Mouse (Mus musculus): ENCODE measurements around the gene Sh3rf1. TPM values are rescaled to one million over a fixed set of nuclear protein-coding genes. Genes with fewer than 3 reads are reported as not detected.

Gene Sh3rf1
- polyA plus RNA-seq (2015; fragmentation: Nextera tagmentation; extraction: Ambion mirVana), result 7.9 and 8.3 TPM in 2 replicates

DNA sequence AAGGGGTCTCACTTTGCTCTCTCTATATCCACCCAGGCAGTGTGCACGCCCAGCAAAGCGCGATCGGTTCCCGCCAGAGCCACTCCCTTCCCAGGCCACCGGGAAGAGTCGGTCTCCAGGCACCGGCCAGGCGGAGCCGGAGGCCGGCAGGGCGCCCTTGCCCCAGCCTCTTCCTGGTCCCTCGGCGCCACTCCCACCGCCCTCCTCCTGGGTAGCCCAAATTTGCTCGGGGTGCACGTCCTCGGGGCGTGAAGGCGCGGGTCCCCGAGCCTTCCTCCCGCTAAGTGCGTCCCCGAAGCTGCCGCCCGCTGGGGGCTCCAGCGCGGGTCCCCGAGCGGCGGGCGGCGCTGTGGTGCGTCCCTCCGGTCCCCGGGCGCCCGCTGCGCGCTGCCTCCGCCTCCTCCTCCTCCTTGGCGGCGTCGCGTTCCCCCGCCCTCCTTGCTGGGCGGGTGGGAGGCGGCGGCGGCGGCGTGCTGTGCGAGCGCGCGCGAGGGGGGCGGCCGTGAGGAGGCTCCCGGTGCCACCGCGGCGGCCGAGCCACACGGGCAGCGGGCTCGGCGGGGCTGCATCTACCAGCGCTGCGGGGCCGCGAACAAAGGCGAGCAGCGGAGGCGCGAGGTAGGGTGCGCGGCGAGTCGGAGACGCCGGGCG lies at the start of gene Sh3rf1:
TSS of gene Sh3rf1 (plus strand) at position 144 of the 651 bp plus-strand sequence.
- TF ChIP-seq CTCF (IDR thresholded peaks at IDR 0.05; ENCODE audit: low read depth), result peak; percentile 58
- under 1% methylated on average over 71 of the region's 84 CpGs for WGBS
- H3K4me1 ChIP-seq (replicated peaks; ENCODE audit: control insufficient read depth, insufficient read depth, low read length), result no peaks in the 10 kb centered on the region; the same call in none of the 2 replicates
- ATAC-seq, result peak; percentile 89
- peak within 1 kb of the TSS; percentile 82 for H3K27ac ChIP-seq (ENCODE audit: low read depth, low read length)
- H3K4me2 ChIP-seq (replicated peaks; ENCODE audit: low read depth), result peak within 1 kb of the TSS; percentile 92
- H3K9ac ChIP-seq (ENCODE audit: low read depth, low read length), result peak within 1 kb of the TSS; percentile 83
- no peaks in the 10 kb centered on the region for H3K27me3 ChIP-seq (replicated peaks; ENCODE audit: control insufficient read depth, insufficient read depth, low read length)
- peak within 1 kb of the TSS; percentile 86 for H3K4me3 ChIP-seq (ENCODE audit: low read depth, low read length)
- no peaks in the 10 kb centered on the region for H3K9me3 ChIP-seq (ENCODE audit: control insufficient read depth)
- H3K36me3 ChIP-seq (ENCODE audit: control insufficient read depth, insufficient read depth), result 0 out of 2 replicates have a peak, but pooled peaks cover 4% of the 10 kb centered on the region

DNA sequence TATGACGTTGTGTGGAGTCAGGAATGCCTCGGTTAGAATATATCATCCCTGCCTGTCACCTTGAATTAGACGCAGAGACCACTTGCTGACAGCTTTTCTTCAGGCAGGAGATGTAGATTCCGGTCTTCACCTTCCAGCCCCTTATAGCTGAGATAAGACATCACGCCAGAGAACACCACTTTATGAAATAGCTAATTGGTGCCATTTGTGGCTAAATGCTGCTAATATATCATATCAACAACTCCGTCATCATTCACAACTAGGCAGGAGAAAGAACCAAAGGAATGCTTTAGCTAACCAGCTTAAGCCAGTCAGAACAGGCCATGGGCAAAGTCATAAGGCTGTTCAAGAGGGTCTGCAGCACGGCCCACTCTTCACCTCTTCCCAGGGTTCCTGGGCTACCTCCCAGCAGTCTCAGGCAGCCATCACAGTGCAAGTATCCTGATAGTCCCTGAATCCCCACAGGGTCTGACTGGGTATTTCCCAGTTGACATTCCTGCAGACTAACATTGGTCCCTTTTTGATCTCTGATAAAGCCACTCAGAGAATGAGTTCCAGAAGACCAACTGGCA lies 49.7 kb upstream of the Sh3rf1 start:
- Histone ChIP-seq H3K4me2 (replicated peaks; ENCODE audit: low read depth) (no peak overlapping the region), H3K4me3 (ENCODE audit: low read depth, low read length) (no peak overlapping the region), H3K9ac (ENCODE audit: low read depth, low read length) (no peak overlapping the region), H3K9me3 (ENCODE audit: control insufficient read depth) (no peaks in the 10 kb centered on the region), H3K4me1 (replicated peaks; ENCODE audit: control insufficient read depth, insufficient read depth, low read length) (no peaks in the 10 kb centered on the region), H3K27ac (ENCODE audit: low read depth, low read length) (no peak overlapping the region), H3K27me3 (replicated peaks; ENCODE audit: control insufficient read depth, insufficient read depth, low read length) (no peaks in the 10 kb centered on the region), H3K36me3 (ENCODE audit: control insufficient read depth, insufficient read depth) (no peaks in the 10 kb centered on the region)
- no peak for ATAC-seq
- WGBS, result 87% methylated on average over 7 of the region's 7 CpGs
- TF ChIP-seq CTCF (IDR thresholded peaks at IDR 0.05; ENCODE audit: low read depth), result no peak

DNA sequence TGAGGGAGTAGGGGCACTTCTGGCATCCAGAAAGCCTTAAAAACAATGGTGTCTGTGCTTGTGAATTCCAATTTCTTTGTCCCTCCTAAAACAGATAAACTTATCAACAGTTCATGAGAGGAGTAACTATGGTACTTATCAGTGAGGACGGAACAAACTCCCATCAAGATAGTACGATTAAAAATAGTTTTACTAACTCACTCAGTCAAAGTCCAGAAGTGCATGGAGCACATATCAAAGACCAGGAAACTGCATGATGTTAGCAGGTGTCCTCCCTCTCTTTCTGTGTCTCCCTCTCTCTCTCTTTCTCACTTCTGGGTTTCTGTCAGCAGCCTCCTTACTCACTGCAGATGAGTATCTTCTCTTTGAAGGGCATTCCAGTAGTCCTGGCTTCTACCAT lies 47.8 kb upstream of the Sh3rf1 start:
- no peaks in the 10 kb centered on the region for H3K9me3 ChIP-seq (ENCODE audit: control insufficient read depth)
- no peak overlapping the region for H3K4me3 ChIP-seq (ENCODE audit: low read depth, low read length)
- ATAC-seq, result peak; percentile 66
- H3K27ac ChIP-seq (ENCODE audit: low read depth, low read length), result no peak overlapping the region
- no peak for TF ChIP-seq CTCF (IDR thresholded peaks at IDR 0.05; ENCODE audit: low read depth)
- 33% methylated on average over 2 of the region's 2 CpGs for WGBS
- no peak overlapping the region for H3K4me2 ChIP-seq (replicated peaks; ENCODE audit: low read depth)
- H3K36me3 ChIP-seq (ENCODE audit: control insufficient read depth, insufficient read depth), result no peaks in the 10 kb centered on the region
- no peak overlapping the region for H3K9ac ChIP-seq (ENCODE audit: low read depth, low read length)
- H3K27me3 ChIP-seq (replicated peaks; ENCODE audit: control insufficient read depth, insufficient read depth, low read length), result no peaks in the 10 kb centered on the region
- no peaks in the 10 kb centered on the region for H3K4me1 ChIP-seq (replicated peaks; ENCODE audit: control insufficient read depth, insufficient read depth, low read length)

DNA sequence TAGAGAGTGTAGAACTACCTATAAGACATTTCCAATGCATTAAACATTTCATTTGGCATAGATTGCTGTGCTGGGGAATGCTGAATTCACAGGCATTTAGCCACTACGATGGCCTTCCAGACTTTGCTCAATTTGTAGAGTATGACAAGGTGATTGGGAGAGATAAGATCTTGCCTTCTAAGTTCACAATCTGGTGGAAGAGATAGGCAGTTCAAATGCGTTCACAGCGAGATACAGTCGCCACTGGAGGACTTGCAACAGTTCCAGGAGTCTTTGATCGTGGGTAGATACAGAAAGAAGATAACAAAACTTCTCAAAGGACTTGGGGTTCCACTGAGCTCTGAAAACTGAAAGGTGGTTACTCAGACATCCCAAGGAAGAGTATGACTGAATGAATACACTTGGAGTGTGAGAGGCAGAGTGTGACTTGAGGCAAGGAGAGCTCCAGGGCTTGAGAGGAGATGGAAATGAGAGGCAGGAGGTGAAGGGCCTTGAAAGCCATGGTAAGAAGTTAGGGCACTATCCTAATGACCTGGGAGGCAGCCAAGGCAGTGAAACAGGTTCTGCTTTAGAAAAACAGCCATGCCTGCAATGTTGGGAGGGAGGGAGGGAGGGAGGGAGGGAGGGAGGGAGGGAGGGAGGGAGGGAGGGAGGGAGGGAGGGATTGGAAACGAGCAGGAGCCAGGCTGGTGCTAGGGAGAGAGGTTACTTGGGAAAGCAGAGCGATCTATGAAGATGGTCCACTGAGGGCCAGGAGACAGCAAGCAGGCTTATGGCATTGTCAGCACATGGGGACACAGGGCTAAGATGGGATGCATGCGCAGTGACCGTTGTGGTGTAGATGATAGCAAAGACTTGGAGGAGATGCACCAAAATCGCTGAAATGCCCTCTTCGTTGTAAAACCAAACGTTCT lies 45.7 kb upstream of the Sh3rf1 start:
- Histone ChIP-seq H3K4me2 (replicated peaks; ENCODE audit: low read depth) (no peak overlapping the region), H3K4me1 (replicated peaks; ENCODE audit: control insufficient read depth, insufficient read depth, low read length) (0 out of 2 replicates have a peak, but pooled peaks cover 3% of the 10 kb centered on the region), H3K36me3 (ENCODE audit: control insufficient read depth, insufficient read depth) (no peaks in the 10 kb centered on the region), H3K27me3 (replicated peaks; ENCODE audit: control insufficient read depth, insufficient read depth, low read length) (no peaks in the 10 kb centered on the region), H3K9ac (ENCODE audit: low read depth, low read length) (no peak overlapping the region), H3K4me3 (ENCODE audit: low read depth, low read length) (no peak overlapping the region), H3K27ac (ENCODE audit: low read depth, low read length) (no peak overlapping the region), H3K9me3 (ENCODE audit: control insufficient read depth) (no peaks in the 10 kb centered on the region)
- no peak for TF ChIP-seq CTCF (IDR thresholded peaks at IDR 0.05; ENCODE audit: low read depth)
- ATAC-seq, result no peak
- WGBS, result 67% methylated on average over 12 of the region's 12 CpGs

DNA sequence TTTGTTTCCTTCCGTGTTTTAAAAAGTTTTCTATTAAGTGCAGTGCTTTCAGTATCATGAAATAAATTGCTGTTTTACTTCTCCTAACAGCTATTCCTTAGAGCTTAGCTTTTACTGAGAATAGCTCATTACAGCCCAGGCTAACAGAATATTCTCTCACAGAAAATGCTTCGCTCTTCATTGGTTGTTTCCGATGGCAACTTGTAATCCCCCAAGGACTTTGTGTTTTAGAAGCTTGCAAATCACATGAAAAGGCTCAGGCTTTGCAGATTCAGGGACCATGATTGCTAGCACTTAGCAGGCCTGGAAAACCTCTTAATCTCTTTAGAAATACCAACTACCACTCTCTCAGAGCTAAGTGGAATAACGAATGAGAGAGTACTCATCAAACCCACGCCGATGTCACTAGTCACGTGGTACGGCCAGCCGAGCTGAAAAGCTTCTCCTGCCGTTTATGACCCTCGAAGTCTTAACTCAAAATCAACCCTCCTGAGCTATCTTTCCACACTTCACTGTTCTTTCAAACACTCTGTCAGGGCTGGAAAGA lies 45.0 kb upstream of the Sh3rf1 start:
- 76% methylated on average over 11 of the region's 11 CpGs for WGBS
- no peaks in the 10 kb centered on the region for H3K36me3 ChIP-seq (ENCODE audit: control insufficient read depth, insufficient read depth)
- H3K9me3 ChIP-seq (ENCODE audit: control insufficient read depth), result no peaks in the 10 kb centered on the region
- no peak overlapping the region for H3K9ac ChIP-seq (ENCODE audit: low read depth, low read length)
- TF ChIP-seq CTCF (IDR thresholded peaks at IDR 0.05; ENCODE audit: low read depth), result no peak
- no peak overlapping the region for H3K4me2 ChIP-seq (replicated peaks; ENCODE audit: low read depth)
- no peak for ATAC-seq
- no peak overlapping the region for H3K4me3 ChIP-seq (ENCODE audit: low read depth, low read length)
- H3K27me3 ChIP-seq (replicated peaks; ENCODE audit: control insufficient read depth, insufficient read depth, low read length), result no peaks in the 10 kb centered on the region
- 0 out of 2 replicates have a peak, but pooled peaks cover 3% of the 10 kb centered on the region for H3K4me1 ChIP-seq (replicated peaks; ENCODE audit: control insufficient read depth, insufficient read depth, low read length)
- no peak overlapping the region for H3K27ac ChIP-seq (ENCODE audit: low read depth, low read length)

DNA sequence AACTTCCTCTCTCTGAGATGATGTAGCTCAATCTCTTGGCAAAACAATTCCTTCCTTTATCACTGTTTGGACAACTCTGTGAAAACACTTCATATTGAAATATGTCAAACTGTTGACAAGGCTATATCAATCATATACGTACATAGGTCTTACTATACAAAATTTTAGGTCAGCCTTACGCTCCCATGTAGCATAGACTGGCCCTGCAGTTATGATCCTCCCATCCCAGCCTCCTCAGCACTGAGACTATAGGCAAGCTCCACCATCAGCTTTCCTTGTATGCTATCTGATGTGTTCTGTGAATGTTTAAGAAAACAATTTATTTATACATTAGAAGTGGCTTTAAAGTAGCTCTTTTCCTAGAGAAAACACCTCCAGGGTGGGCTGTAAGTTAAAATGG lies 42.1 kb upstream of the Sh3rf1 start:
- TF ChIP-seq CTCF (IDR thresholded peaks at IDR 0.05; ENCODE audit: low read depth), result no peak
- Histone ChIP-seq H3K9ac (ENCODE audit: low read depth, low read length) (no peak overlapping the region), H3K4me2 (replicated peaks; ENCODE audit: low read depth) (no peak overlapping the region), H3K36me3 (ENCODE audit: control insufficient read depth, insufficient read depth) (no peaks in the 10 kb centered on the region), H3K4me1 (replicated peaks; ENCODE audit: control insufficient read depth, insufficient read depth, low read length) (0 out of 2 replicates have a peak, but pooled peaks cover 6% of the 10 kb centered on the region), H3K4me3 (ENCODE audit: low read depth, low read length) (no peak overlapping the region), H3K9me3 (ENCODE audit: control insufficient read depth) (no peaks in the 10 kb centered on the region), H3K27me3 (replicated peaks; ENCODE audit: control insufficient read depth, insufficient read depth, low read length) (no peaks in the 10 kb centered on the region), H3K27ac (ENCODE audit: low read depth, low read length) (no peak overlapping the region)
- ATAC-seq, result no peak
- 65% methylated on average over 2 of the region's 2 CpGs for WGBS
